ENCODE assay signal across 9 mouse cellular contexts in the genomic region with DNA sequence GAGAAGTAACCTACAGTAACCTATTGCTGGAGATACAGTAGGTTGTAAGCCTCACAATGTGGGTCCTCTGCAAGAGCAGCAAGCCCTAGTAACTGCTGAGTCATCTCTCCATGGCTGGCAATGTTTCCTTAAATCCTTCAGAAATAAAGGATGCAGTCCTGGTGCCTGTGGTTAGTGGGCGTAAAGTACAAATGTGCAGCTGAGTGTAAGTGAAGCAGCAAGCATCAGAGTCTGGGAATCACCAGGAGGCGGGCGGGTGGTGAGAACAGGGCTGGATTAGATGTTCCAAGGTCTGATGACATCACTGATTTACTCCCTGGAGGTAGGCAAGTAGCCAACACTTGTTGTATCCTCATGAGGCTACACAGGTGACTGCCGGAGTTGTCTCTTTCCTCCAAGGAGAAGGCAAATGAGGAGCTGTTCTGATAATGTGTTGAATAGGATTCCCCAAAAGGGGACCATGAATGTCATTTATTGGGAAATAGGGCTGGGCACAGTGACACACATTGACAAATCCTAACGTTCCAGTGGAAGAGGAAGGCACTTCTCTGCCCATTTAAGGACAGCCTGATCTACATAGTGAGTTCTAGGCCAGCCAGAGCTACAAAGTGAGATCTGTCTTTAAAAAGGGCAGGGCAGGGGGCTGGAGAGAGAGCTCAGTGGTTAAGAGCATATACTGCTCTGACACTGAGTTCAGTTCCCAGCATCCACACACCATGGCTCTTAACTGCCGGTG. TPM values are rescaled to one million over a fixed set of nuclear protein-coding genes. Genes with fewer than 3 reads are reported as not detected.
DNase-seq lines count a peak whose midpoint lies in the region; ATAC-seq and TF ChIP-seq lines count a peak whose summit lies in the region.
"Had no signal": no experiment of that assay in that cellular context is flagged by ENCODE, and none has a peak within 500 bp of the region (broad histone marks: within the 10 kb centered on the region; RNA-seq: fewer than 3 reads in every experiment).

No protein-coding gene starts in this region.

- H3K27me3 ChIP-seq in lung, embryonic 14.5 days (ENCODE audit: insufficient read depth, low read length) = no peaks in the 10 kb centered on the region
- H3K27me3 ChIP-seq in forebrain, embryonic 11.5 days (ENCODE audit: control insufficient read depth, insufficient read depth, low read length) = no peaks in the 10 kb centered on the region
- H3K27me3 ChIP-seq: limb, embryonic 13.5 days had no signal

- H3K4me1 ChIP-seq in lung, embryonic 14.5 days (ENCODE audit: insufficient read depth) = no peaks in the 10 kb centered on the region
- H3K4me1 ChIP-seq in lung, adult 2 months (ENCODE audit: control insufficient read depth, insufficient read depth, low read length) = no peaks in the 10 kb centered on the region
- no peaks in the 10 kb centered on the region; the same call in 1 of the 2 replicates for H3K4me1 ChIP-seq in forebrain, embryonic 11.5 days (replicated peaks; ENCODE audit: control insufficient read depth, insufficient read depth, low read length)
- H3K4me1 ChIP-seq: limb, embryonic 13.5 days had no signal

- TF ChIP-seq CTCF in lung, embryonic 14.5 days (IDR thresholded peaks at IDR 0.05; ENCODE audit: low read depth) = no peak
- no peak for TF ChIP-seq CTCF in lung, adult 2 months (IDR thresholded peaks at IDR 0.05; ENCODE audit: insufficient read depth, low read length)

- intact Hi-C loops in left cerebral cortex, postnatal 36 days (cut with DNase I) = no loop called here

- H3K27ac ChIP-seq in lung, embryonic 14.5 days (ENCODE audit: low read depth) = no peak overlapping the region
- H3K27ac ChIP-seq in forebrain, embryonic 11.5 days (ENCODE audit: low read depth, low read length) = no peak overlapping the region
- H3K27ac ChIP-seq: limb, embryonic 13.5 days had no signal

- no peak overlapping the region for H3K9ac ChIP-seq in lung, embryonic 14.5 days
- H3K9ac ChIP-seq in forebrain, embryonic 11.5 days (ENCODE audit: low read length) = no peak overlapping the region
- H3K9ac ChIP-seq: limb, embryonic 13.5 days had no signal

- no peaks in the 10 kb centered on the region for H3K36me3 ChIP-seq in lung, embryonic 14.5 days (ENCODE audit: insufficient read depth)
- no peaks in the 10 kb centered on the region for H3K36me3 ChIP-seq in forebrain, embryonic 11.5 days (ENCODE audit: control insufficient read depth, insufficient read depth, low read length)
- H3K36me3 ChIP-seq: limb, embryonic 13.5 days had no signal

- no peak overlapping the region for H3K4me3 ChIP-seq in lung, embryonic 14.5 days (ENCODE audit: low read depth, low read length)
- H3K4me3 ChIP-seq in lung, adult 2 months (replicated peaks; ENCODE audit: extremely low read depth, low read depth, low read length) = no peak overlapping the region
- no peak overlapping the region for H3K4me3 ChIP-seq in forebrain, embryonic 11.5 days (ENCODE audit: low read depth, low read length)
- H3K4me3 ChIP-seq: limb, embryonic 13.5 days had no signal

- no peaks in the 10 kb centered on the region for H3K9me3 ChIP-seq in lung, embryonic 14.5 days (ENCODE audit: low read depth, low read length)
- H3K9me3 ChIP-seq in forebrain, embryonic 11.5 days (ENCODE audit: control insufficient read depth, low read length) = no peaks in the 10 kb centered on the region
- H3K9me3 ChIP-seq: limb, embryonic 13.5 days had no signal

- peak; percentile 24 for DNase-seq in lung, embryonic 14.5 days
- DNase-seq in lung, adult 2 months = no peak
- peak; percentile 74 for DNase-seq in adrenal gland, postnatal 14 days
- DNase-seq in gonadal fat pad, adult 2 months (ENCODE audit: low read depth) = peak; percentile 41
- DNase-seq in left cerebral cortex, postnatal 36 days (ENCODE audit: low spot score in 2 of 2) = peak; percentile 63 to 66
- DNase-seq in spleen, adult 12 weeks (ENCODE audit: low spot score) = no peak
- DNase-seq in forebrain, embryonic 11.5 days (ENCODE audit: low spot score) = no peak

- WGBS in lung, embryonic 14.5 days = 71% methylated on average over 6 of the region's 6 CpGs
- WGBS in lung, adult 2 months = 64% methylated on average over 6 of the region's 6 CpGs
- 79% methylated on average over 6 of the region's 6 CpGs for WGBS in forebrain, embryonic 11.5 days

- H3K4me2 ChIP-seq in lung, embryonic 14.5 days = no peak overlapping the region
- H3K4me2 ChIP-seq in forebrain, embryonic 11.5 days (ENCODE audit: low read depth, low read length, severe bottlenecking) = no peak overlapping the region
- H3K4me2 ChIP-seq: limb, embryonic 13.5 days had no signal

- no peak for ATAC-seq in lung, embryonic 14.5 days (ENCODE audit: insufficient read depth)
- no peak; the same call in 1 of the 2 replicates for ATAC-seq in megakaryocyte, adult 5-6 weeks (ENCODE audit: poor library complexity, severe bottlenecking)
- ATAC-seq in forebrain, embryonic 11.5 days (replicated peaks; ENCODE audit: low FRiP score) = no peak

- no peak for TF ChIP-seq POLR2A in lung, adult 2 months (IDR thresholded peaks at IDR 0.05; ENCODE audit: borderline replicate concordance, extremely low read depth, low read depth, low read length)

RNA-seq across cellular contexts. Expression of a gene that starts 27.7 kb away (rescaled TPM):
- 26.3 and 28.2 TPM in 2 replicates for polyA plus RNA-seq in lung, embryonic 14.5 days (2014; fragmentation: Nextera tagmentation; extraction: Ambion mirVana)
- 5.4 and 6.7 TPM in 2 replicates for polyA plus RNA-seq in lung, adult 2 months (2012; rRNA removed)
- 18.7 and 24.1 TPM in 2 replicates for total RNA-seq in adrenal gland, postnatal 14 days (2021)
- polyA plus RNA-seq in gonadal fat pad, adult 2 months (2012; rRNA removed) = 7.3 and 7.9 TPM in 2 replicates
- 10 to 100 TPM; 88.9 to 94.6 TPM for total RNA-seq in left cerebral cortex, postnatal 36 days (2021)
- total RNA-seq in megakaryocyte, adult 5-6 weeks (2015) = 36.6 and 44.5 TPM in 2 replicates
- 37.3 and 38.9 TPM in 2 replicates for total RNA-seq in megakaryocyte, adult 5-6 weeks (2017)
- 97.4 and 98.4 TPM in 2 replicates for polyA plus RNA-seq in forebrain, embryonic 11.5 days (2014; fragmentation: Nextera tagmentation; extraction: Ambion mirVana)

RNA-seq across cellular contexts. Expression of a gene that starts 60.0 kb away (rescaled TPM):
- polyA plus RNA-seq in lung, embryonic 14.5 days (2014; fragmentation: Nextera tagmentation; extraction: Ambion mirVana) = 20.9 and 22.7 TPM in 2 replicates
- polyA plus RNA-seq in lung, adult 2 months (2012; rRNA removed) = 58.6 and 60.3 TPM in 2 replicates
- total RNA-seq in adrenal gland, postnatal 14 days (2021) = 129 and 192 TPM in 2 replicates
- 40.2 and 54.2 TPM in 2 replicates for polyA plus RNA-seq in gonadal fat pad, adult 2 months (2012; rRNA removed)
- 1 to 10 TPM; 6.0 to 7.7 TPM for total RNA-seq in left cerebral cortex, postnatal 36 days (2021)
- total RNA-seq in megakaryocyte, adult 5-6 weeks (2015) = 8.8 and 11.1 TPM in 2 replicates
- 7.6 and 7.7 TPM in 2 replicates for total RNA-seq in megakaryocyte, adult 5-6 weeks (2017)
- polyA plus RNA-seq in forebrain, embryonic 11.5 days (2014; fragmentation: Nextera tagmentation; extraction: Ambion mirVana) = 5.2 and 5.7 TPM in 2 replicates

Comparison
In these comparisons a context has a peak if more than half of its experiments do, and no peak if none do; other contexts are left out.
1. DNase-seq: peak in lung, embryonic 14.5 days (single experiment), adrenal gland, postnatal 14 days (single experiment), gonadal fat pad, adult 2 months (single experiment) and left cerebral cortex, postnatal 36 days (2 of 2); none in lung, adult 2 months (single experiment), spleen, adult 12 weeks (single experiment) and forebrain, embryonic 11.5 days (single experiment).